Mouse (Mus musculus) C2C12 (cell line): Measurements from ENCODE around the gene Elf4.

Experiments
- CTCF ChIP-seq: IDR thresholded peaks from one replicate; pipeline ENCODE4 v1.5.1; 2011; ENCODE audit not compliant: control insufficient read depth, insufficient read depth, insufficient read length
- USF1 ChIP-seq: IDR thresholded peaks from one replicate; pipeline ENCODE4 v1.6.1; 2011; ENCODE audit warnings: low read depth, mild to moderate bottlenecking, control low read depth, moderate library complexity

- no peak for TF ChIP-seq CTCF
- TF ChIP-seq USF1: no peak
These were observed 39.3 kb downstream of the Elf4 start for GRCm38 (mm10) chrX:48423671-48424070.
